Mouse (Mus musculus) retina, postnatal 7 days (tissue): ENCODE data around the gene Epb41l2.

Source experiments
- DNase-seq: peaks from one replicate; pipeline ENCODE4 v3.0.0-alpha.2; 2012; ENCODE audit warnings: low read depth, low spot score

The Epb41l2 gene

GRCm38 (mm10) chr10:25571319-25572240 lies 212.0 kb downstream of the Epb41l2 start:
- DNase-seq, result no peak
